Mouse (Mus musculus): ENCODE measurements at regions not wholly inside any gene's neighbourhood (a gene's known extent, or its start where the extent isn't known, plus 50 kb on each side); places are given as distances from the start of the nearest gene placed in this dataset.

- peaks cover 8% of the 10 kb centered on the region; the same call in 1 of the 2 replicates for H3K4me1 ChIP-seq (ENCODE audit: control insufficient read depth, insufficient read depth, low read length)
- no peak overlapping the region for H3K27ac ChIP-seq (ENCODE audit: insufficient read depth, low read depth, low read length)
- WGBS: 62% methylated on average over 4 of the region's 4 CpGs
- TF ChIP-seq POLR2A (IDR thresholded peaks at IDR 0.05; ENCODE audit: insufficient read depth, low read depth, low read length) (no peak), CTCF (IDR thresholded peaks at IDR 0.05; ENCODE audit: insufficient read depth, low read depth, low read length) (no peak)
- H3K4me3 ChIP-seq (ENCODE audit: insufficient read depth, low read depth, low read length): no peak overlapping the region
Measured at GRCm38 (mm10) chr4:124187108-124187507, 269.3 kb upstream of the 4930535I16Rik start.

- Histone ChIP-seq H3K4me1 (ENCODE audit: control insufficient read depth, insufficient read depth, low read length) (peaks cover 6% of the 10 kb centered on the region), H3K4me3 (ENCODE audit: insufficient read depth, low read depth, low read length) (no peak overlapping the region), H3K27ac (ENCODE audit: insufficient read depth, low read depth, low read length) (no peak overlapping the region)
- WGBS: 79% methylated on average over 4 of the region's 4 CpGs
- TF ChIP-seq POLR2A (IDR thresholded peaks at IDR 0.05; ENCODE audit: insufficient read depth, low read depth, low read length) (no peak), CTCF (IDR thresholded peaks at IDR 0.05; ENCODE audit: insufficient read depth, low read depth, low read length) (no peak)
Measured at GRCm38 (mm10) chr4:124181335-124181734, 263.5 kb upstream of the 4930535I16Rik start.

GRCm38 (mm10) chr4:124178401-124179018 is 260.7 kb upstream of the 4930535I16Rik start:
- TF ChIP-seq POLR2A (IDR thresholded peaks at IDR 0.05; ENCODE audit: insufficient read depth, low read depth, low read length): no peak
- 4% methylated on average over 48 of the region's 50 CpGs for WGBS
- Histone ChIP-seq H3K4me1 (ENCODE audit: control insufficient read depth, insufficient read depth, low read length) (peaks cover 10% of the 10 kb centered on the region), H3K27ac (ENCODE audit: insufficient read depth, low read depth, low read length) (no peak overlapping the region), H3K4me3 (ENCODE audit: insufficient read depth, low read depth, low read length) (peak overlapping the region; percentile 19)

- Histone ChIP-seq H3K4me3 (ENCODE audit: insufficient read depth, low read depth, low read length) (no peak overlapping the region), H3K4me1 (ENCODE audit: control insufficient read depth, insufficient read depth, low read length) (peaks cover 10% of the 10 kb centered on the region), H3K27ac (ENCODE audit: insufficient read depth, low read depth, low read length) (no peak overlapping the region)
- WGBS: 50% methylated on average over 6 of the region's 6 CpGs
- TF ChIP-seq CTCF (IDR thresholded peaks at IDR 0.05; ENCODE audit: insufficient read depth, low read depth, low read length) (no peak), POLR2A (IDR thresholded peaks at IDR 0.05; ENCODE audit: insufficient read depth, low read depth, low read length) (no peak)
Measured at GRCm38 (mm10) chr4:124175531-124175930, 257.7 kb upstream of the 4930535I16Rik start.

- peaks cover 5% of the 10 kb centered on the region; the same call in 1 of the 2 replicates for H3K4me1 ChIP-seq (ENCODE audit: control insufficient read depth, insufficient read depth, low read length)
- TF ChIP-seq CTCF (IDR thresholded peaks at IDR 0.05; ENCODE audit: insufficient read depth, low read depth, low read length): no peak
- TF ChIP-seq POLR2A (IDR thresholded peaks at IDR 0.05; ENCODE audit: insufficient read depth, low read depth, low read length): no peak
- WGBS: 90% methylated on average over 6 of the region's 6 CpGs
- no peak overlapping the region for H3K4me3 ChIP-seq (ENCODE audit: insufficient read depth, low read depth, low read length)
- H3K27ac ChIP-seq (ENCODE audit: insufficient read depth, low read depth, low read length): no peak overlapping the region
Measured at GRCm38 (mm10) chr4:124154627-124155026, 236.8 kb upstream of the 4930535I16Rik start.

- H3K27ac ChIP-seq (ENCODE audit: insufficient read depth, low read depth, low read length): no peak overlapping the region
- TF ChIP-seq POLR2A (IDR thresholded peaks at IDR 0.05; ENCODE audit: insufficient read depth, low read depth, low read length): no peak
Measured at GRCm38 (mm10) chr4:124149771-124150451, 232.1 kb upstream of the 4930535I16Rik start.

GRCm38 (mm10) chr4:124149037-124149436 is 231.2 kb upstream of the 4930535I16Rik start:
- no peak overlapping the region for H3K27ac ChIP-seq (ENCODE audit: insufficient read depth, low read depth, low read length)
- H3K4me1 ChIP-seq (ENCODE audit: control insufficient read depth, insufficient read depth, low read length): peaks cover 6% of the 10 kb centered on the region
- TF ChIP-seq POLR2A (IDR thresholded peaks at IDR 0.05; ENCODE audit: insufficient read depth, low read depth, low read length): no peak
- TF ChIP-seq CTCF (IDR thresholded peaks at IDR 0.05; ENCODE audit: insufficient read depth, low read depth, low read length): no peak
- H3K4me3 ChIP-seq (ENCODE audit: insufficient read depth, low read depth, low read length): no peak overlapping the region
- 98% methylated on average over 3 of the region's 3 CpGs for WGBS

More at GRCm38 (mm10) chr4:124149771-124150451, 232.1 kb upstream of the 4930535I16Rik start:
- H3K4me3 ChIP-seq (ENCODE audit: insufficient read depth, low read depth, low read length): no peak overlapping the region
- WGBS: 17% methylated on average over 16 of the region's 16 CpGs
- H3K4me1 ChIP-seq (ENCODE audit: control insufficient read depth, insufficient read depth, low read length): peaks cover 6% of the 10 kb centered on the region

- WGBS: 88% methylated on average over 4 of the region's 4 CpGs
- H3K4me3 ChIP-seq (ENCODE audit: insufficient read depth, low read depth, low read length): no peak overlapping the region
- peaks cover 19% of the 10 kb centered on the region for H3K4me1 ChIP-seq (ENCODE audit: control insufficient read depth, insufficient read depth, low read length)
- no peak overlapping the region for H3K27ac ChIP-seq (ENCODE audit: insufficient read depth, low read depth, low read length)
- TF ChIP-seq POLR2A (IDR thresholded peaks at IDR 0.05; ENCODE audit: insufficient read depth, low read depth, low read length) (no peak), CTCF (IDR thresholded peaks at IDR 0.05; ENCODE audit: insufficient read depth, low read depth, low read length) (no peak)
Measured at GRCm38 (mm10) chr4:124147276-124147675, 229.5 kb upstream of the 4930535I16Rik start.

GRCm38 (mm10) chr4:124146135-124146534 is 228.3 kb upstream of the 4930535I16Rik start:
- Histone ChIP-seq H3K27ac (ENCODE audit: insufficient read depth, low read depth, low read length) (no peak overlapping the region), H3K4me1 (ENCODE audit: control insufficient read depth, insufficient read depth, low read length) (peaks cover 19% of the 10 kb centered on the region), H3K4me3 (ENCODE audit: insufficient read depth, low read depth, low read length) (no peak overlapping the region)
- WGBS: 19% methylated on average over 8 of the region's 8 CpGs
- TF ChIP-seq POLR2A (IDR thresholded peaks at IDR 0.05; ENCODE audit: insufficient read depth, low read depth, low read length): no peak
- no peak for TF ChIP-seq CTCF (IDR thresholded peaks at IDR 0.05; ENCODE audit: insufficient read depth, low read depth, low read length)

Measured in olfactory bulb, adult 2 months (tissue).